Mouse (Mus musculus): ENCODE data around the gene Lrrn4cl.

DNA sequence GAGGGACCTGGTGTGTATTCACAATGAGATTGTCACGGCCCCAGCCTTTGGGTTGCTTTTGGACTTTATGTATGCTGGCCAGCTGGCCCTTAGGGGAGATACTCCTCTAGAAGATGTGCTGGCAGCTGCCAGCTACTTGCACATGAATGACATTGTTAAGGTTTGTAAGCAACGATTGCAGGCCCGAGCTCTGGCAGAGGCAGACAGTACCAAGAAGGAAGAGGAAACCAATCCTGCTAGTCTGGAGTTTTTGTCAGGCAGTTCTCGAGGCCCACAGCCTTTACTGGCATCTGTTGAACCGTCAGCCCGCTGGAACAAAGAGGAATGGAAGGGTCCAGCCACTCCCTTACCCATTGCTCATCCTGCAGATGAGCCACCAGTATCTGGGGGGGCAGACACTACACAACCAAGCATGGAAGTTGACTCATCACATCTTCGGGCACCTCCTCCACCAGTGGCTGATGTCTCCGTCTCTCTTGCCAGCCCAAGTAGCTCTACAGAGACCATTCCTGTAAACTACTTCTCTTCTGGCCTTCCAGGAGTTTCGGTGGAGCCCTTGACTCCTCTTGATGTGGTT lies 47.3 kb upstream of the Lrrn4cl start:
- TF ChIP-seq CTCF (IDR thresholded peaks at IDR 0.05; ENCODE audit: low read depth) (no peak), EP300 (IDR thresholded peaks at IDR 0.05; ENCODE audit: low read depth) (no peak)
